Mouse (Mus musculus) c-Kit-positive CD71-positive TER-119-positive erythroid progenitor cells, embryonic 14.5 days (primary cell): ENCODE results near the gene Wdr60.

Source experiments
- DNase-seq: peaks from one replicate; pipeline ENCODE4 v3.0.0-alpha.2; 2013; ENCODE audit warnings: low spot score

The Wdr60 gene

DNA sequence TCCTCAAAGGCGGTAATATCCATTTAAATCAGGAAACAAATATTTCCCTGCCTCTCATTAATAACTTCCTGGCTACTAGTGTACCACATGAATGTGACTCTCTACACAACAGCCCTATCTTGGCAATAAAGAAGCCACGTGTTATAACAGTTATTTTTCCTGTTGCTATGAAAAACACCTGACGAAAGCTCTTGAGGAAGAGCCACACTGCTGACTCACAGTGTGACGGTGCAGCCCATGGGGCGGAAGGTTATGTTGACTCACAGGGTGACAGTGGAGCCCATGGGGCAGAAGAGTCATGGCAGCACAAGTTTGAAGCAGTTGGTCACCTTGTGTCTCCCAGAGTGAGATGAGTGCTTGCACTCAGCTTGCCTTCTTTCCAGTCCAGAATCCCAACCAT is 6.6 kb upstream of the Wdr60 start:
- no peak for DNase-seq

DNA sequence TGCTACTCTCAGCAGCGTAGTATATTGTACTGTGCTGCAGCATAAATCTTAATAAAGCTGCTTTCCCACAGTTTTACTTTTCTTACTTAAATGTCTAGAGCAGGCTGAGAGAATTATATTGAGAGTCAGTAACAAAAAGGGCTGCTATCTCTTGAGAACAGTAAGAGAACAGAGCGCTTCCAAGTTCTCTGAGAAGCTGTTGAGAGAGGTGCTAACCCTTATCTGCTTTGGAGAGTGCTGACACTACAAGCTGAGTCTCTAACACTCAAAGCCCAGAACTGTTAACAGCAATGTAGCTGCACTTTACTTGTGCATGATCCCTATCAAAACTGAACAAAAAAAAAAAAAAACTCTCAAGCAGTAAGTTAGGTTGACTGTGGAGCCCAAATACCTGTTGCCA is 2.5 kb upstream of the Wdr60 start:
- DNase-seq, result no peak

DNA sequence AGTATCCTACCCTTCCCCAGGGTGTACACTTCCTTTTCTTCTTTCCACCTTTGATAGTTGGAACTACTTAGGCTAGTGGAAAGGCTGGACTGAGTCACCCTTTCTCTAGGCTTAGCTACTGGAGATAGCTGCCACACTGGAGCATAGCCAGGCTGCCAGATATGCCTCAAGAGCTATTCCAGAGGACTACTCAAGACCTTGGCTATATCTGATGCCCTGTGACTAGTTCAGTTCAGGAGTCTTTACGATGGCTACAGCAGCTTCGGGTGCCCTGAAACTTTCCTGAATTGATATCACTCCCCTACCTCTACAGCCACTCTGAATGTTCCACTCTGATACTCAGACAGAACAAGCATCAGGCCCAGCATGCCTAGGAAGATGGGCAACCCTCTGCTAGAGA is 1.9 kb upstream of the Wdr60 start:
- no peak for DNase-seq

DNA sequence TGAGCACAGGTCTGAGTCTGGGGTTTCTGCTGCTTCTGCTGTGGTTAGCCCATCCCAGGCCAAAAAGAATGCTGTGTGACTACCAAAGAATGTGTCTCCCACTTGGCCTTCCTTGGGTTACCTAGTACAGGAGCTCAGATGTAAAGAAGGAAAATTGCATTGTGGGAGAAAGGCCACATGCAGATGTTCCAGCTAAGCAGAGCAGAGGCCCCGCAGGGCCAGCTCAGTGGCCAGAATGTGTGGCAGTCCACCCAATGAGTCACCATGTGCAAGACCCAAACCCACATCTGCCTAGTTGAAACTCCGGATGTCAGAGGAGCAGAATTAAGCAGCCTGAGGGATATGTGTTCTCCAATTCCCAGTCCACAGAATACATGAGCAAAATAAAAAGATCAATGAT is 4.5 kb downstream of the Wdr60 start:
- DNase-seq, result no peak

DNA sequence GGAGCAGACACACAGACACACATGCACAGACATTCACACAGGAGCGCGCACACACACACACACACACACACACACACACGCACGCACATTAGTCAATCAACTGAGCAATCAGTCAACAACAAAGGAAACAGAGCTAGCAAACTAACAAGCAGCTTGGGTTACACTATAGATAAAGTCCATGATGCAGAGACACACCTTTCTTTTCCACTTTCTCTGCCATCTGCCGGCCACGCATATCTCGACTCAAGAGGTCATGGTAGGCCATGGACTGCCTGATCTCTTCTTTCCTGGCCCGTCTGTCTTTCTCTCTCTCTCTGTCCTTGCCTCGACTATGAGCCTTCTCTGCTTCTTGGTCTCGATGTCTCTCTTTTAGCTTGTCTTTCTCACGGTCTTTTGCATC is 7.2 kb downstream of the Wdr60 start:
- no peak for DNase-seq

DNA sequence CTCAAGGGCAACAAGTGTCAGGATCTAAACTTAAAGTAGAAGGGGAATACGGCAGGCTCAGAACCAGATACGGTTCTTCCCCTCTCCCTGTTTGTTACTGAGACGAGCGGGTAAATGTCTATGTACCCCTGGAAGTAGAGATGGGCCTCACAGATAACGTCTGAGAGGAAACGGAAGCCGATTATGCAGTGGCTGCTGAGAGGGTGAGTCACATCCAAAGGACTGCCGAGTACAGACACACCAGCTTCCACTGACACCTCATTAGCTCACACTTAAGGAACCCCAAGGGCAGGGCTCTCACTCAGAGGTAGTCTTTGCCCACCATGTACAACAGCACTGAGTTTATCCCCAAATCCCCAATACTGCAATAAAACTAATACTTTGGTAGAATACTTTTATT is 8.2 kb downstream of the Wdr60 start:
- DNase-seq, result no peak

DNA sequence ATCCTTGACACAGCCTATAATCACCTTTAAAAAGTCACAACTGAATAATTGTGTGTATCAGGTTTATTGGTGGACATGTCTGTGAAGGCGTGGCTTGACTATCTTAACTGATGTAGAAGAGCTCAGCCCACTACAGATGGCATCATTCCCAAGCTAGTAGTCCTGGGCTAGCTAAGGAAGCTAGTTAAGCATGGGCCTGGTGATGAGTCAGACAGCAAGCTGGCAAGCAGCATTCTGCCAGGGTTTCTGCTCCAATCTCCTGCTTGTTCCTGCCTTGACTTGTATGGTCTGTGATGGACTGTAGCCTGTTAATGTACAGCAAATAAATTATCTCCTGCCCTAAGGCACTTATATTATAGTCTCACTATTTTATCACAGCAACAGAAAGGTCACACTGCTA is 18.2 kb downstream of the Wdr60 start:
- no peak for DNase-seq

DNA sequence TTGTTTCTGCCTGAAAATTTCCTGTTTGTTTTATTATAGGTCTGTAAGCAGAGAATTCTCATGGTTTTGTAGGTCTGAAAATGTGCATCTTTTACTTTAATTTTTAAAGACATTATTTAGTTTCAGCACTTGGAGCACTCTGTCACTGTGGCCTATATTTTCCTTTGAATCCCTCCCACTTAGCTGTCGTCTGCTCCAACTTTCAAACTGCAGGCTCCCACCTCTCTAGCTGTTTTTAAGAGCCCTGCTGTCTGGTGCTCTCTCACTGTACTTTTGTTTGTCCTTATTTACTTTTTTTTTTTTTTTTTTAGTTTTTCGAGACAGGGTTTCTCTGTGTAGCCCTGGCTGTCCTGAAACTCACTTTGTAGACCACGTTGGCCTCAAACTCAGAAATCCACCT is 24.0 kb downstream of the Wdr60 start:
- no peak for DNase-seq

DNA sequence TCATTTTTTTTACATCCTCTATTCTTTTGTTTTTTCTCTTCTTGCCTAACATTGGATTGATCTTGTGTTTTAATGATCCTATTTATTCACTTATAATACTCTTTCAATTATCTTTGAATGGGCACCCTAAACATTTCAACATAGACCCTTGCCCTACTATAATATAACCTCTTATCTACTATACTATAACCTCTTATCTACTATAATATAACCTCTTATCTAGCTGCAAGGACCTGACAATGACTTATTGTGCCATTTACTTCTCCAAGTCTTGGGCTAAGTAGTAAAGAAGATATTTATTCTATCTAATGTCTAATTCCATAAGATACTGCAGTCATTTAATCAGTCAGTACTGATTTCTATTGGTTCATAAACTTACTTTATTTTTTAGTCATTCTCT is 24.5 kb downstream of the Wdr60 start:
- no peak for DNase-seq

DNA sequence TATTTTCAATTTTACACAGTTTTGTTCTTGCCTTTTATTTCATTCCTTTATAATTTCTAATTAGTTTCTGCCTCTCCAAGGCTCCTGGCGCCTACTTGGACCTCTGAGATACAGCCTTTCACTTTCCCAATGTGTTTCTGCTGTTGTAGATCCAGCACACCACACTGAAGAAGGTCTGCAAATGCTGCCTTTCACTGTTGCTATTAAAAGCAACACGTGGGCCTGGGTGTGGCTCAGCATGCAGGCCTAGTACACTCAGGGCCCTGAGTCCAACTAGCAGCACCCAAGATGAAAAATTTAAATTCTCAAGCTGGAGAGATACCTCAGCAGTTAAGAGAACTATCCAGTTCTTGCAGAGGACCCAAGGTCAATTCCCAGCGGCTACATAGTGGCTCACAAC is 26.2 kb downstream of the Wdr60 start:
- no peak for DNase-seq

DNA sequence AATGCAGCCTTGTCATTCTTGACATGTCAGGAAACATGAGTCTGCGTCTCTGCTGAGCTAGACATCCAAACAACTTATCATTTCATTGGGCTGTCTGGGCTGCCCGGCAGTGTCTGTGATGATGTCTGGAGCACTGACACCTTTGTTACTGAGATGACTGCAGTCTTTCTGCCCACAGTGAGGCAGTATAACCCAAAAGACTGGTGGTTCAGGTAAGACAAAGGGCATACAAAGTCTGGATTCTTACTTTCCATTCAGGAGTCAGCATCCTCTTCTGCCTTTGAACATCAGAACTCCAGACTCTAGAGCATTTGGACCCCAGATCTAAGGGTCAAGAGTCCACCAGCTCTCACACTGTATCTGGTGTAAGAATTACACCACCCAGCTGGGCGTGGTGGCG is 27.5 kb downstream of the Wdr60 start:
- DNase-seq, result no peak

DNA sequence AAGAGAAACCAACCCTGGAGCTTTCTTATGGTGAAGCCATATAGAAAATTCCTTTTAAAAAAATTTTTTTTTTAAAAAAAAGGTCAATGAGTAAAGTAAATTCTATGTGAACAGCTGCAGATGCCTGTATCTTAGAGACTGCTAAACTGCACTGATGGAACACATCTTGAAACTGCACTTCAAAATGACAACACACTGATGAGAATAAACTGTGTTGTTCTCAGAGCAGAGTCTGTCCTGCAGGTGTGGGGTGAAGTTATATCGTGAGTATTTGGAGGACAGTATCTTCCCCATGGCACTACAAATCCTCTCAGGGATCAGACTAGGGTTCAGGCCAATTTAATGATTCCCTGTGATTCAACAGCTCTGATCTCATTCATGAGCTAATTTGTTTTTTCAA is 30.8 kb downstream of the Wdr60 start:
- DNase-seq, result no peak

DNA sequence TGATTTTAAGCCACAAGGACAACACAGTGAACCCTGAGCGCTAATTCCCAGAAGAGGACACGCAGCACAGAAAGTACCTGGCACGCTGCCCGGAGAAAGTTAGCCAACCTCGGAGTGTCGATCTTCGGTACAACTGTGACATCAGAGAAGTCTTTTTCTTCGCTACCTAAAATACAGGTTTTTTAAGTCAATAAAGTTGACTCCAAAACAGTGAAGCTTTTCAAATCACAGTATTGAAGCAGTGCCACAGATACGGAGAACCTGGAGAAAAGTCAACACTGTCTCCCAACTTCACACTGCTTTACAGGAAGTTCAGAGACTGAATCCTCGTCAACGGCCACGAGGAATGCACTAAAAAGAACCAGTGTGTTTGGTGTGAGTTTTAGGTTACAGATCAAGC is 31.2 kb downstream of the Wdr60 start:
- DNase-seq, result no peak

DNA sequence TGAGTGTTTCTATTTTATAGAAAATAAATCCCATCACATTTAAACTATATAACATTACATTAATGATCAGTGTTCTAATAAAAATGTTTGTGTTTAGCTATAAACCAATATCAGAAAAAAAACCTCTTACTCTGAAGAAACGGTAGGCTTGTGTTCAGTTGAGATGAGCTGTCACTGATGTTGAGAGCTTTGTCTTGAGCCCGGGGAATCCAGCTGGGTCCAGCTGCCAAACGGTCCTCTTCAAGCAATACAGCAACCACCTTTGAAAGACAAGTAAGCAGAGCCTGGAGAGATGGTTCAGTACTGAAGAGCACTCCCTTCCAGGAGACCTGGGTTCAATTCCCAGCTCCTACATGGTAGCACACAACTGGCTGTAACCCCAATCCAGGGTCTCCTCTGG is 33.4 kb downstream of the Wdr60 start:
- no peak for DNase-seq

DNA sequence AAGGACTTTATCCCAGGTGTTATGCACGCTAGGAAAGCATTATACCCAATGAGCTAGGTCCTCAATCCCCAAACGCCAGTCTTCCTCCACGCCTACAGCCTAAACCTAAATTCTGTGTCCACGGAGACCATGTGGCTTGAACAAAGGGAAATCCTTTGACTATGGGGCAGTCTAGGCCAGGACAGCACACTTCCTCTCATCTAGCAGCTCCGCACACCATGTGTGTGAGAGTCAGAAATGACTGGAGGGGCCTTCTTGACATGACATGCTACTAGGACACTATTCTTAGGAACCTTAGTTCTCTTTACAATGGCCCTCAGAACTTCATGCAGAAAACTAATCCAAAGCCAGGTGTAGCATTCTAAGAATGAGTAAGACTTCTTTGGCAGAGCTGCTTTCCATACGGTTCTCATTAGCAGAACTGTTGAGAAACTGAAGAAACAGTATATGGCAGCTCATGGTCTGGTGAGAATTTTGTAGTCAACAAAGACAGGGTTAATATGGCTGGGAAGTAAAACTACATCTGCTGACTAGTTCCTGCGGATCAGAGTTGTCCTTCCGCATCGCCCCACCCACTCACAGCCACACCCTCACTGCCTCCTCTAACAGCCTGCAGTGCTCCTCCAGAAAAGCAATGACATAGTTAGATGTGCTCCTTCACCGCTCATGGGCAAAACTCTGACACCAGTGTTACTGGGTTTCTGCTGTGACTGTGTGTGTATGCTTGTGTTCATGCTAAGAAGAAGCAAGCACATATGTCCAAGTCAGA is 36.3 kb downstream of the Wdr60 start:
- no peak for DNase-seq

DNA sequence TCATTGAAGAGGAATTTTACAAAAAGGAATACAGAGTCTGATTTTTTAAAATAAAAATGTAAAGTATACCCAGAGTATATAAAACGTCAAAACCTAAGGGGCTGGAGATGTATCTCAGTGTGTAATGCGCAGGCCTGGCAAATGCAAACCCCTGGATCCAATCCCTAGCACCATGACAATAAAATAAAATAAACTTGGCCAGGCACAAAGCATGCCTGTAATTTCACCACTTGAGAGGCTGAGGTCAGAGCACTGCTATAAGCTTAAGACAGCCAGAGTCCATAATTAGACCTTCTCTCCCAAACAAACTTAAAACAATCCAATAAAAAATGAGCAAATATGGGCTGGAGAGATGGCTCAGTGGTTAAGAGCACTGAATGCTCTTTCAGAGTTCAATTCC is 39.7 kb downstream of the Wdr60 start:
- no peak for DNase-seq

DNA sequence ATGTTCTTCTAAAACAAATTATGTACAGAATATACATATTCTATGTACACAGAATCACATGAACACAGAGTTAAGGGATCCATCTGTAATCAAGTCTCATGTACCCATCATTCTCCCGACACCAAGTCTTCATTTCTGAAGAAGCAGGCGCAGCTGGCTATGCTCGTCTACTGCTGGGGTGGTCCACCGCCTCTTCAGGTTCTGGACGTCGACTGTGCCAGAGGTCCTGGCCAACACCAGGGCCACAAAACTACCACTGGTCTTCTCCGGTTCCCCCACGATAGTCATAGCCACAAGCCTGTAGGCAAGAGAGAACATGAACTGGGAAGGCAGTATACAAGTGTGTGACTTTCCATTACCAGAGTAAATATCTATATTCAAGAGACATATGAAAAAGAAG is 55.3 kb downstream of the Wdr60 start:
- no peak for DNase-seq

DNA sequence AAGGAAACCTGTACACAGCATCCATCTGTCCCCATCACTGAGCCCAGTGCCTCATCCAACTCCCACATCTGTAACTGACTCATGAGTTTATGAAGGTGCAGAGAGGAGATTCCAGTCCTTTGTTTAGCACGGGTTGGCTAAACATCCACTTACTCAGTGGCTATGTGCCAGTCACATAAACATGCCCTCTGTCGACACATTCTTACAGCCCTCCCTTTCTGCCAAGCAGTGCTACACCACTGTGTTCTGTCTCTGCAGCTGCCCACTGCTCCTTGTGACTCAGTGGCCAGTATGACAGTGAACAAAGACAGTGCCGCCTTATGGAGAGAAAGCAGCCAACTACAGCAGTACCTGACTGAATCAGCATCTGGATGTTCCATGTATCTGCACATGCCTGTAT is 57.1 kb downstream of the Wdr60 start:
- no peak for DNase-seq

DNA sequence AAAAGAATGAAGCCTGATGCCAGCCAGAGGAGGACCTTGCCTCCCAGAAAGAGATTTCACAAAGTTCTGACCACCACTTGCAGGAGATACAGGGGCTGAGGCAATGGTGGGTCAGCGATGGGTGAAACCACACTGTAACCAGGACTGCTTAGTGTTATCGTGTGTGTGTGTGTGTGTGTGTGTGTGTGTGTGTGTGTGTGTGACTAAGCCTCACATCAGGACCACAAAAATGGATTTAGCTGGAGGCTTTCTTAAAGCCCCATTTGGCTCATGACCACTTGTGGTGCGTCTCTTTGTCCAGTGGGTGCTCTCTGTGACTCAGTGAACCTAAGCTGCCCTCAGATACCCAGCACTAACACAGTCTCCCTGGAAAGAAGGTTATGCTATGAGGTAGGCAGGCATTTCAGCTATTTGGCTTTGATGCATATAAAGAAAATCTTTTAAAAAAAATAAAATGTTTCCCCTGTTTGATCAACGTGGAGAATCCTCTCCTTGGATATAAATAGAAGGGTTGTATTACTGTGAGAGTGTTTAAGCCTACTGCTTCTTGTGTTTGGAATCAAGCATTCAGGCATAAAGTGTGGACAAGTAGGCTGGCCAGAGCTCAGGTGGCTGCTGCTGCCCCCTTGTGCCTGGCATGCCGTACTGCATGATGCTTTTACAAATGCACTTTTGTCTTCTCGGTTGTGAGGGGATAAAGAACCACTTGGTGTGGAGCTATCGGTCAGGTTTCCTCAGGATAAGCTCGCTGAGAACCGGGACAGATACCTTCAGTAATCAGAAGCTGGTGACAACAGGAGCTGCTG is 60.4 kb downstream of the Wdr60 start:
- peak; percentile 12 for DNase-seq

DNA sequence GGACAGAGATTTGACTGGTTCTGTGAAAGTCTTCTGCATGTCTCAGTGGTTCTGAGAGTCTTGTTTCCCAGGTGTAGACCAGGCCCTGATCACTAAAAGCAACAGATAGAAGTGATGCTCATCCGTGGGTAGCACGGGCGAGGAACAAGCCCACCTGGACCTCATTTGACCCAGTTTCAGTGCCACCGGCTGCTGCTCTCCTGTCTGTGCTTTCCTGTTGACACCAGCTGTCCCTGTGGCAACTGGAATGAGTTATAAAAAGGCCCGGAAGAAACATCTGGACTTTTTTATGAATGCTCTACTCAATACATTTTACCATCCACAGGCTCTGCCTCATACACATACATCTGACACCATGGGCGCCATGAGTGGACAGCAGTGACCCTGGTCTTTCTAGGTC is 64.0 kb downstream of the Wdr60 start:
- DNase-seq, result no peak

DNA sequence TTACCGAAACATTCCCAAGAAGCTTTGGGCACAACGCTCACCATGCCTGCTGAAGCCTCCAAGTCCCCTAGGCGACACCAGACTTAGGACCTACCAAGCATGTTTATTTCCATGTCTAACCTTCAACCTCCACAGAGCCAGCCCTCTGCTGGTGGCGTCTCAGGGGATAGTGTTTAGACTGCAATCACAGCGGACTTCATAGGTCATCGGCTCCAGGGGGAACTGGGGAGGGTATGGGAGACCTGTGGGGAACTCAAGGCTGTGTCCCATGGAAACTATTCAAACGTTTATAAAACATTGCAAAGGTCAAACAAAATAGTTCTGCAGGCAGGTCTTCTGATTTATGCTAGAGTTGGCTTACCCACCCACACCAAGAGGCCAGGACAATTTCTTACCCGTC is 66.6 kb downstream of the Wdr60 start:
- DNase-seq, result no peak

DNA sequence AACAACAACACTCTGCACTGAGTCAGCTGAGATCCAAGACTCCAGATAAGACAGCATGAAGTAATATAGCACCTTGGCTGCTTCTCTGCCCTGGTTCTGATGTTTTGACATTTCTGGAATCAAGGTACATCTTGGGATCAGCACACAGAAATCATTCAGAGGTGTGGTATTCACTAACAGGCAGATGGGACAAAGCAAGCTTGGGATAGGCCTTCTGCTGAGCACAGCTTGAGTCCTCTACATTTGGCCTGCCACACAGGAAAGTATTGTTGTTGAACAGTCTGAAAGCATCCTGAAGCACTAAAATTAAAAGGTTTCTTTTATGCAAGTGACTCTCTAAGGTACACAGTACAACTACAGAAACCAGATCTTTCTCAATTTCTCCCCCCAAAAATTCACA is 68.2 kb downstream of the Wdr60 start:
- no peak for DNase-seq

DNA sequence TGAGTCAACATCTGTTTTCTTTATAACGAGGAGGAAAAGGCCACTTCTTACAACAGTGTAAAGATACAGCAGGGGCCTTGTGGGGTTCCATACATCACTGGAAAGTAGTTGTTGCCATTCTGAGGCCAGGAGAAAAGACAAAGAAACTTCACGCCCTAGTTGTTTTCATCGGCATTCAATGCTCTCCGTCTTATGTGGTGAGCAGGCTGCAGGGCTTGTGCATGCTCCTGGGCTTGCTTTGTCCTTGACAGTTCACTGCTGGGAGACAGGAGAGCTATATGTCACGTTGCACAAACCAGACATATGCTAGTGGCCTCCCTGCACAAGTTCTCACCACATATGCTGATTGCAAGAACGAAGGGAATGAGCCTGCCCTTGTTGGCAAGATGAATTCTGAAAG is 68.9 kb downstream of the Wdr60 start:
- DNase-seq, result no peak
